Mouse (Mus musculus) induced T-regulatory cell, adult 2 months (primary cell): ENCODE measurements around the gene Fam208a.
A peak's percentile ranks its signal among the peaks of the same experiment; 100 is the strongest.

Experiments used
- DNase-seq: peaks from one replicate; pipeline ENCODE4 v3.0.0-alpha.2; 2012; ENCODE audit warnings: low read depth

Gene Fam208a

DNA sequence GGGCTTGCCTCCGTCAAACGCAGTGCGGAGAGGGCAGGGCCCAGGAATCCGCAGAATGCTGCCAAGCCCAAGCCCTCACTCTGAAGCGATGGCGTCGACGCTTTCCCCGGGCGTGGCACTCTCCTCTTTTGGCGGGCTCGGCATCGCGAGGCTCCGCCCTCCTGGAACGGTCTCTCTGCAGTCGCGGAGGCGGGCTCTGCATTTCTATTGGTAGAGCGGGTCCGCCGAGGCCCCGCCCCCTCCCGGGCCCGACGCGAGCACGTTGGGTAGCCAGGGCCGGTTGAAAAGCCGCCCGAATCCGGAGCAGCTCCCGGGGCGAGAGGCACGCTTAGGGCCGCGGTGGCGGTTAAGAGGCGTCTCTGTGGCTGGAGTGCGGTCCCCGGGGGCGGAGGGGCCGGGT, at the start of gene Fam208a:
Gene Fam208a, plus strand, starts transcription at position 262 of the 400 bp plus-strand sequence.
- DNase-seq: peak; percentile 95

DNA sequence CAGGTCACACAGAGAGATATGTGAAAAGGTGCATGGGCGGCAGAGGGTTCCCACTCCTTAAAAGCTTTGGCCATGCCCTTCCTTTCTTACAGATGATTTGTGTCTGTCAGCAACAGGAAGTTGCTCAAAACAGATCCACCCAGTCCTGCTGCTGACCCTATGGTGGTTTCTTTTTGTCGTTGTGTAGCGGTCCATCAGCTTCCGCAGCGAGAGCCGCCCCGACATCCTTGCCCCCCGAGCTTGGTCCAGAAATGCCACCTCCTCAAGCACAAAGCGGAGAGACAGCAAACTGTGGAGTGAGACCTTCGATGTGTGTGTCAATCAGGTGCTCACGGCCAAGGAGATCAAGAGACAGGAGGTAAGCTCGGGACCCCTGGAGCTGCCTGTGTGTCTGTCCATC, 49.2 kb upstream of the Fam208a start:
- no peak for DNase-seq

DNA sequence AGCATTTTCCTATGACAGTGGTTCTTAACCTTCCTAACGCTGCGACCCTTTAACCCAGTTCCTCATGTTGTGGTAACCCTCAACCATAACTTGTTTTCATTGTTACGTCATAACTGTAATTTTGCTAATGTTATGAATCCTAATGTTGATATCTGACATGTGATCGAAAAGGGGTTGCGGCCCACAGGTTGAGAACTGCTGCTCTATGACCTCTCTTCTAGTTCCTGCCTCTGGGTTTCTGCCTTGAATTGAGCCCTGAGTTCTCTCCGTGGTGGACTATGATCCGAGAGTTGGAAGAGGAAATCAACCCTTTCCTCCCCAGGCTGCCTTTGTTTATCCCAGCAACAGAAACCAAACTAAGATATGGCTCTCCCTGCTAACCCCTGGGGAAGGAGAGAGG, 47.2 kb upstream of the Fam208a start:
- peak; percentile 62 for DNase-seq

DNA sequence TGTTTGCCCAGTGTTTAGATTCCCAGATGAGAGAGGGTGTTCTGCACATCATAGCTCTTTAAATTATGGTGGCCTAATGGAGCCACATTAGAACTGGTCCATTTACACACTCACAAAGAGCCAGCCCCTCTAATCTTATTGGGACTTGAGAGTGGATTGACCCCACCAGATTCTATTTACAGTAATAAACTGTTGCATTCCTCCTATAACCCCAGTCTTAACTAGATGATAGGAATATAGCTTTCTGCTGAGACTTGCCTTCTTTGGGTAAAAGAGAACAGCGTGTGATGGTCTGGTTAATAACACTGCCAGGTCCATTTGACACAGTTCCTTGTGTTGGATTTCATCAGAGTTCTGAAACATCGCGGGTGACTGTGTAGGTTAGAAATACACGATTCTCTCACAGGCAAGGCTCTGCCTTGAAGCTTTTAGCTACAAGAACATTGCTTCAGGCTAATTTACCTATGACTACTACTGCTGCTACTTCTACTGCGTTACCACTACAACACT, 45.3 kb upstream of the Fam208a start:
- DNase-seq: no peak

DNA sequence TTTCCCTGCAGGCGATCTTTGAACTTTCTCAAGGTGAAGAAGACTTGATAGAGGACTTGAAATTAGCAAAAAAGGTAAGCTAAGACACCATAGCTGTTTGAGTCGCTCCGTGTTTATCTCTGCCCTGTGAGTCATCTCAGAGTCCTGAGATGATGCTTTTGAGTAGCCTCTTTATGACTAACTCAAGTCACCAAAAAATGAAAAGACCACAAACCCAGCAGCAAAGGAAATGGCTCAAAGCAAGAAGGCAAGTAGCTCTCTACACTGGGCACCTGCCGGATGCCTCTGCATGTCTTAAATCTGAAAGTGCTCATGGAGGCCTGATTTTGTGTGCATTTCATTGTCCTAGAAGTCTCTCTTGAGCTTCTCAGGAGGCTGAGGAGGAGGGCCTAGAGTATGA, 44.5 kb upstream of the Fam208a start:
- DNase-seq: peak; percentile 87

GRCm38 (mm10) chr14:27388616-27389015, 40.0 kb upstream of the Fam208a start:
- DNase-seq: no peak

DNA sequence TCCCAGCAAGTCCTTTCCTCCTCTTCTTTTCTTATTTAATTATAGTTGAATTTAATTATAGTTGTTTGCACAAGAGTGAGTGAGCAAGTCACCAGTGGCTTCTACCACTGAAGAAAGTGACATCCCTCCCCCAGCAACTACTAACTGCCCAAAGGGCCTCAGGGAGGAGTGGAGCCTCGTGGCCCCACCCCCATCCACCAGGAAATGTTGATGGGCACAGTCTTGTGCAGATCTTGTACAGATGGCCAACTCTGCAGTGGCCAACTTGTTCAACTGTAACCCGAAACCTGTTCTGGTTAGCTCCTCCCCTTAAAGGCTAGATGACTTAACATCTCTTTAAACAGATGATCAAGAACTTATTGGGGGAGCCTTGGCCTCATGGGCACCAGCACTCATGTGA, 38.9 kb upstream of the Fam208a start:
- peak; percentile 40 for DNase-seq

GRCm38 (mm10) chr14:27390663-27391062, 38.0 kb upstream of the Fam208a start:
- peak; percentile 72 for DNase-seq

- no peak for DNase-seq
Observed at GRCm38 (mm10) chr14:27391776-27392308, 36.8 kb upstream of the Fam208a start.

DNA sequence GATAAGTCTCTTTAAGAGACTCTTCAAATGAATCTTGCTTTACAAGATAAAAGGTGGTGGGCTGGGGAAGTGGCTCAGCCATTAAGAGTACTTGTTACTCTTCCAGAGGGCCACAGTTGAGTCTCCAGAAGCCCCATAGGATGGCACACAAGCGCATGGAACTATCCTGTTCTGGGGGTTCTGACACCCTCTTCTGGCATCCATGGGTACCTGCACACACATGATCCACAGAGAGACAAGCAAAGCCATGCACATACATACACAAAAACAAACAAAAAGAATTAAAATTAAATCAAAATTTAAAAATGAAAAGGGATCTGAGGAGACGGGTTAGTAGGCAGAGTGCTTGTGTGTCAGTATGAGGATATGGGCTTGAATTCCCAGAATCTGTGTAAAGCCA, 36.0 kb upstream of the Fam208a start:
- DNase-seq: no peak

GRCm38 (mm10) chr14:27393806-27394205, 34.8 kb upstream of the Fam208a start:
- DNase-seq: no peak

- DNase-seq: no peak
Observed at GRCm38 (mm10) chr14:27396424-27396823, 32.2 kb upstream of the Fam208a start.

GRCm38 (mm10) chr14:27397526-27397925, 31.1 kb upstream of the Fam208a start:
- no peak for DNase-seq

DNA sequence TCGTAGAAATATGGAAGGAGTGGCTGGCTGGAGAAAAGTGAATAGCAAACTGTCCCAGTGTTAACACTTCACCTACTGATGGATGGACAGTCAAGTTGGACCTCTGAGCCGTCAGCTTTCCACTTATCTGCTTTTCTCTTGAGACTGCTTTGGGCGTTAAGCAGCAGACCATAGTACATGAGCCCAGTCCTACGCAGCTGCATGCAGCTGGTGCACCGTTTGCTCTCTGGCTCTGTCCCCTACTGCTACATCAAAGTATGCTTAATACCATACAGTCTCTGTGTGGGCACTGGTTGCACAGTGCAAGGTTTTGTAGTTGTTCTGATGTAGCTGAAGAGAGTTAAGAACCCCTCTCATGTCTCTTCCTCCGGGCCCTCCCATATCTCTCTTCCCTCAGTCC, 28.1 kb upstream of the Fam208a start:
- DNase-seq: peak; percentile 23

DNA sequence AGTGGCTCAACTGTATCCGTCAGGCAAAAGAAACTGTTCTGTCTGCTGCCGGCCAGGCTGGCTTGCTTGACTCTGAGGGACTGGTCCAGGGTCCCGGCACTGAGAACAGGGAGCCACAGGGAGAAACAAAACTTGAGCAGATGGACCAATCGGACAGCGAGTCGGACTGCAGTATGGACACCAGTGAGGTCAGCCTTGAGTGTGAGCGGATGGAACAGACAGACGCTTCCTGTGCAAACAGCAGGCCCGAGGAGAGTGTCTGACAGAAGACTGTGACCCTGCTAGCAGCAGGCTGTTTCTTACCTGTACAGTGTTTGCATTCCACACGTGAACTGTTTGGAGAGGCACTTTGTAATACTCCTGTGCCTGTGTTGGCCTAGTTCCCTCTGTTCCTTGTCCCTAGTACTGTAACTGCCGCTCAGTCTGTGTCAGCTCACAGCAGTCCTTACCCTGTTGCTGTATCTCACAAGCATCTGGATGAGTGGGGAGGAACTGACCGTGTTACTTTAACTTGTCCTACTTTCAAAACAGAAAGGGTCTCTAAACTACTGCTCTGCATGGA, 26.8 kb upstream of the Fam208a start:
- peak; percentile 47 for DNase-seq

GRCm38 (mm10) chr14:27402332-27403250, 26.0 kb upstream of the Fam208a start:
- peak; percentile 80 for DNase-seq

GRCm38 (mm10) chr14:27405452-27405851, 23.2 kb upstream of the Fam208a start:
- DNase-seq: peak; percentile 93

DNA sequence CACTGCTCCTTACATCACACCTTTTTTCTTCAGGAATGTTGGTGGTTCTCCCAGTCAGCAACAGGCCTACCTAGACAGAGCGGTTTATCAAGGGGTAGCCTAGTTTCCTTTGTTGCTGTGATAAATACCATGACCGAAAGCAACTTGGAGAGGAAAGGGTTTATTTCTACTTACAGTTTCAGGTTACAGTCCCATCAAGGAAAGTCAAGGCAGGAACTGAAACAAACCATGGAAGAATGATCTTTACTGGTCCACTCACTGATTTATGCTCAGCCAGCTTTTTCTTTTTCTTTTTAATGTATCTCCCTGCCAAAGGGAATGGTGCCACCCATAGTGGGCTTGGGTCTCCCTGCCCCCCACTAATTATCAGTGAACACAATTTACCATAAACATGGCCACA, 22.7 kb upstream of the Fam208a start:
- no peak for DNase-seq

- DNase-seq: peak; percentile 50
Observed at GRCm38 (mm10) chr14:27408240-27408639, 20.4 kb upstream of the Fam208a start.

- peak; percentile 5 for DNase-seq
Observed at GRCm38 (mm10) chr14:27409662-27410061, 19.0 kb upstream of the Fam208a start.

DNA sequence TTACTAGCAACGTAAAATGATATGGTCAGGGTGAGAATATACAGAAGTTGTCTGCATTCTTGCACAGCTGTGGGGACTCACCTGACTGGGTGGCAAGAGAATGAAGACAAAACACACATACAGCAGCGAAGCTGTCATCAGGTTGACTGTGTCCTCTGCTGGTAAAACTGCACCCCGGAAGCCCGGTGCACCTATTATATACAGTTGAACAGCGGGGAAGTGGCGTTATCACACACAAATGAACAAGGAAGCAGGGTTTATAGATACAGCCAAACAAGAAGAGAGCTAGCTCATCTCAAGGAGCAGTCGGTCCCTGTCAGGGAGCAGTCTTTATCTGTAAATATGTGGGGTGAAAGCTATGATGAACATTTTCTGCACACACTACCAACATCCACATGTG, 17.1 kb upstream of the Fam208a start:
- DNase-seq: no peak

DNA sequence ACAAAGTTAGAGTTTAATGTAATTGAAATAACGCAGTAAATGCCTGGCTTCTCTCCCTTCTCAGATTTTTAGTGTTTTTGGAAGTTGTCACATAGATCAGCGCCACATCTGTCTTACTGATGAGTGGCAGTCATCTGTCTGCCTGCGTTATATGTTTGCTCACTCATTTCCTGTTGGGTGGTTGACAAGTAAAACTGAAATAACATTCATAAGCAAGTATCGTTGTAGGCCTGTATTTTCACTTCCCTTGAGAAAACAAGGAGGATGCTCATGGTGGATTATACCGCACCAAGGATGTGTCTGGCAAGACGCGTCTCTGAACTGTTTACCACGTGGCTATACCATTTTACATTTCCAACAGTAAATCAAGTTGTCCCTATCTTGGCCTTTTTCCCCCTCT, 15.9 kb upstream of the Fam208a start:
- DNase-seq: peak; percentile 81

DNA sequence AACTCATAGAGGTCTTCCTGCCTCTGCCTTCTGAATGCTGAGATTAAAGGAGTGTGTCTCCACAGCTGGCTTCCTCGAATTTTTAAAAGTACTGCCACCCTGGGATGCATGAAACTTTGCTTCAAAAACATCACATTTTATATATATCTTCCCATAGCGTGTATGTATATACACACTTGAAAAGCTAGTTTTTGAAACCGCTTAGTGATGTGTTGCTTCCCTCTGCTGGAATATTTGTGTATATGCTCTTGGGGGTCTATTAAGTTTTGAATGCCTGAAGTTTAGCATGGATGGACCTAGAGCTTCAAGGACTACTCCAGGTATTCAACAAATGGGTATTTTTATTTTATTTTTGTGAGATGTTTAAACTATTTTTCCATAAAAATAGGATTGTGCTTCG, 14.7 kb upstream of the Fam208a start:
- peak; percentile 85 for DNase-seq
